Mouse (Mus musculus) hindbrain, embryonic 10.5 days (tissue): ENCODE measurements around the gene Lipn. TPM values are rescaled to one million over a fixed set of nuclear protein-coding genes. Genes with fewer than 3 reads are reported as not detected.

ENCODE experiments used
- DNase-seq: peaks from one replicate; pipeline ENCODE4 v3.0.0-alpha.2; 2017; ENCODE audit warnings: low spot score
- H3K27ac ChIP-seq: fragments of 300-500 bp; sonication (generic); 2 replicates; pipeline ENCODE4 v1.5.1; 2016; ENCODE audit warnings: mild to moderate bottlenecking, moderate library complexity
- H3K27me3 ChIP-seq: fragments of 300-500 bp; sonication (generic); 2 replicates; pipeline ENCODE4 v1.6.1; 2016; ENCODE audit warnings: mild to moderate bottlenecking; ENCODE audit not compliant: poor library complexity, insufficient read depth, severe bottlenecking
- H3K36me3 ChIP-seq: fragments of 300-500 bp; sonication (generic); 2 replicates; pipeline ENCODE4 v1.6.1; 2016; ENCODE audit warnings: mild to moderate bottlenecking, moderate library complexity
- H3K4me1 ChIP-seq: fragments of 300-500 bp; sonication (generic); replicated peaks from 2 replicates; pipeline ENCODE4 v1.6.1; 2016; ENCODE audit warnings: mild to moderate bottlenecking
- H3K4me3 ChIP-seq: fragments of 300-500 bp; sonication (generic); 2 replicates; pipeline ENCODE4 v1.5.1; 2016; ENCODE audit warnings: mild to moderate bottlenecking, moderate library complexity
- H3K9me3 ChIP-seq: fragments of 300-500 bp; sonication (generic); 2 replicates; pipeline ENCODE4 v1.6.1; 2016; ENCODE audit warnings: mild to moderate bottlenecking, moderate library complexity
- WGBS: fragments of 180-500 bp; shearing (Covaris S2); methylation state at CpG from one replicate; pipeline ENCODE4 v1.1.7; 2016; 5-methylcytosine and 5-hydroxymethylcytosine counted together
- polyA plus RNA-seq: library from polyadenylated mRNA; unstranded; fragments of >200 nt; fragmentation: Nextera tagmentation; extraction: Ambion mirVana; gene quantifications from 2 replicates; pipeline ENCODE4 v1.2.1, GENCODE M21; 2016

The Lipn gene
- polyA plus RNA-seq, 1 experiment from 2014 or later = not detected

GRCm38 (mm10) chr19:34096228-34096627 lies 29.1 kb downstream of the Lipn start:
- Histone ChIP-seq H3K4me1 (no peaks in the 10 kb centered on the region), H3K4me3 (no peak overlapping the region), H3K9me3 (no peaks in the 10 kb centered on the region), H3K27me3 (no peaks in the 10 kb centered on the region), H3K36me3 (no peaks in the 10 kb centered on the region), H3K27ac (no peak overlapping the region)
- 72% methylated on average over 1 of the region's 1 CpGs for WGBS
- no peak for DNase-seq

GRCm38 (mm10) chr19:34100633-34101032 lies 33.5 kb downstream of the Lipn start, which contains the start of gene Lipm:
TSS of gene Lipm (plus strand) at chr19:34100933.
- 85% methylated on average over 4 of the region's 4 CpGs for WGBS

DNA sequence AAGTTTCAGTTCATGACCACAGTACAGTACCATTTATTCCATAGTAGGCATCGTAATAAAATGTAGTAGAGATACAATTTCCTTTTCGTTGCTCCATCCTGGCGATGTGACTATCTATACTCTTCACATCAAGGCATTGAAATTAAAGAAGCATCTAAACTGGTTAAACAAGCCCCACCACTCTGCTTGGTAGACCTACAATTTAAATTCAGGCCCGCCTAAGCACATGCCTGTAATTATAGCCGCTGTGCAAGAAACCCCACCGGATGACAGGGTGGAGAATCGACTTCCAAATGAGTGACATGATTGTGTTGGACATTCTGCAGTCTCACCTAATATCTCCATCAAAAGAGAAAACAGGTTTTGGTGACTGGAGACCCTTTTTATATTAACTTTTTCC lies 34.7 kb downstream of the Lipn start:
- WGBS = 89% methylated on average over 7 of the region's 7 CpGs
- Histone ChIP-seq H3K9me3 (no peaks in the 10 kb centered on the region), H3K4me1 (no peaks in the 10 kb centered on the region), H3K4me3 (no peak overlapping the region), H3K27ac (no peak overlapping the region), H3K36me3 (no peaks in the 10 kb centered on the region), H3K27me3 (no peaks in the 10 kb centered on the region)
- DNase-seq = no peak

More at GRCm38 (mm10) chr19:34100633-34101032, 33.5 kb downstream of the Lipn start, which contains the start of gene Lipm:
- no peak for DNase-seq
- Histone ChIP-seq H3K4me3 (no peak within 1 kb of the TSS), H3K4me1 (no peaks in the 10 kb centered on the region), H3K27ac (no peak within 1 kb of the TSS), H3K36me3 (no peaks in the 10 kb centered on the region), H3K9me3 (no peaks in the 10 kb centered on the region), H3K27me3 (no peaks in the 10 kb centered on the region)

DNA sequence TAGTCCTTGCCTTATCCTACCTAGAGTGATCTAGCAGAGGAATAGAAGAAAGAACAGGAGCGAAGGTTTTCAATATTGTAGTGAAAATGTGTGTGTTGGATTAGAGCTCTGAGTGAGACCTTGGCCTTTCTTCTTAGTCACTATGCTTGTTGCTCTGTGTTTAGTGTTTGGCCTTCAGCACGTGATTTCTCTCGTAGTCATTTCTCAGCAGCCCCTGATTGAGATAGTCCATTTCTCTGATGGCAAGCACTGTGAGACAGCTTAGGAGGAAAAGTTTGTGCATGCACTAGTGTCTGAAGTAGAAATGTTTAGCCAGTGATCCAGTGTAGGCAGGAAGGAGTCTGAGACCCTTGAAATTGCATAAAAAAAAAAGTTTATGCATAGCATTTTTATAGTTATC lies 37.7 kb downstream of the Lipn start:
- no peak for DNase-seq
- WGBS = 92% methylated on average over 3 of the region's 3 CpGs

GRCm38 (mm10) chr19:34119102-34119501 lies 51.9 kb downstream of the Lipn start:
- no peak for DNase-seq
- H3K4me3 ChIP-seq = no peak overlapping the region
- H3K36me3 ChIP-seq = no peaks in the 10 kb centered on the region
- H3K27me3 ChIP-seq = no peaks in the 10 kb centered on the region
- H3K27ac ChIP-seq = no peak overlapping the region
- no peaks in the 10 kb centered on the region for H3K4me1 ChIP-seq
- 85% methylated on average over 1 of the region's 1 CpGs for WGBS
- H3K9me3 ChIP-seq = no peaks in the 10 kb centered on the region

More for the DNA sequence above, 37.7 kb downstream of the Lipn start:
- Histone ChIP-seq H3K27ac (no peak overlapping the region), H3K4me3 (no peak overlapping the region), H3K4me1 (no peaks in the 10 kb centered on the region), H3K9me3 (no peaks in the 10 kb centered on the region), H3K27me3 (no peaks in the 10 kb centered on the region), H3K36me3 (no peaks in the 10 kb centered on the region)

GRCm38 (mm10) chr19:34119653-34120052 lies 52.5 kb downstream of the Lipn start:
- no peak overlapping the region for H3K27ac ChIP-seq

GRCm38 (mm10) chr19:34120107-34120731 lies 53.1 kb downstream of the Lipn start:
- Histone ChIP-seq H3K36me3 (no peaks in the 10 kb centered on the region), H3K27ac (no peak overlapping the region)
- 72% methylated on average over 3 of the region's 3 CpGs for whole genome bisulfite sequencing

More at GRCm38 (mm10) chr19:34119653-34120052, 52.5 kb downstream of the Lipn start:
- H3K27me3 ChIP-seq = no peaks in the 10 kb centered on the region
- 79% methylated on average over 4 of the region's 4 CpGs for WGBS
- DNase-seq = no peak
- no peaks in the 10 kb centered on the region for H3K36me3 ChIP-seq
- no peak overlapping the region for H3K4me3 ChIP-seq
- no peaks in the 10 kb centered on the region for H3K9me3 ChIP-seq
- no peaks in the 10 kb centered on the region for H3K4me1 ChIP-seq

More at GRCm38 (mm10) chr19:34120107-34120731, 53.1 kb downstream of the Lipn start:
- Histone ChIP-seq H3K4me1 (no peaks in the 10 kb centered on the region), H3K4me3 (no peak overlapping the region), H3K9me3 (no peaks in the 10 kb centered on the region), H3K27me3 (no peaks in the 10 kb centered on the region)
- no peak for DNase-seq

Other genes starting within 250 kb of the Lipn start
- gene Lipf, start 106.2 kb upstream of the Lipn start, polyA plus RNA-seq = not detected in 2 replicates
- gene Lipk, start 59.1 kb upstream of the Lipn start, polyA plus RNA-seq = not detected in 2 replicates
- gene Lipm, start 33.6 kb downstream of the Lipn start, polyA plus RNA-seq = not detected in 2 replicates
- not detected in 2 replicates for gene Ankrd22, start 98.7 kb downstream of the Lipn start, polyA plus RNA-seq
- 2.9 and 3.7 TPM in 2 replicates for gene Stambpl1, start 124.9 kb downstream of the Lipn start, polyA plus RNA-seq
- gene Acta2, start 188.2 kb downstream of the Lipn start, polyA plus RNA-seq = 22.6 and 31.1 TPM in 2 replicates
- gene Fas, start 223.3 kb downstream of the Lipn start, polyA plus RNA-seq = 0.15 and 0.31 TPM in 2 replicates